Mouse (Mus musculus) liver, embryonic 14.5 days (tissue): ENCODE data around the gene Fermt3. TPM values are rescaled to one million over a fixed set of nuclear protein-coding genes. Genes with fewer than 3 reads are reported as not detected.

Source experiments
- ATAC-seq: fragments of 200-750 bp; cut with Nextera tagmentation; 2 replicates; pipeline ENCODE4 v1.8.0; 2017; ENCODE audit warnings: moderate number of reproducible peaks, mild to moderate bottlenecking, moderate library complexity; ENCODE audit not compliant: insufficient read depth
- DNase-seq, 3 experiments: peaks; one replicate each; pipeline ENCODE4 v3.0.0-alpha.2; 2012 to 2013; ENCODE audit warnings: low read depth in 3 of 3, low spot score in 3 of 3
- H3K27ac ChIP-seq: fragments of 300-500 bp; sonication (generic); 2 replicates; pipeline ENCODE4 v1.5.1; 2014; ENCODE audit warnings: moderate library complexity, mild to moderate bottlenecking, control low read depth, inconsistent platforms
- H3K27me3 ChIP-seq: fragments of 300-500 bp; sonication (generic); 2 replicates; pipeline ENCODE4 v1.6.1; 2014; ENCODE audit warnings: mild to moderate bottlenecking, low read length, moderate library complexity; ENCODE audit not compliant: control insufficient read depth, insufficient read depth
- H3K36me3 ChIP-seq: fragments of 300-500 bp; sonication (generic); replicated peaks from 2 replicates; pipeline ENCODE4 v1.6.1; 2014; ENCODE audit warnings: low read depth; ENCODE audit not compliant: control insufficient read depth, insufficient read depth
- H3K4me1 ChIP-seq, 2 experiments: fragments of 200-500 bp in 1 of 2; fragments of 300-500 bp in 1 of 2; sonication (generic) in 1 of 2; replicated peaks; 2 replicates each; pipeline ENCODE4 v1.6.1; 2012 to 2014; ENCODE audit warnings: antibody characterized with exemption in 1 of 2, inconsistent platforms in 1 of 2, low read length in 1 of 2; ENCODE audit not compliant: control insufficient read depth in 2 of 2, insufficient read depth in 2 of 2
- H3K4me2 ChIP-seq: fragments of 300-500 bp; sonication (generic); 2 replicates; pipeline ENCODE4 v1.6.1; 2014; ENCODE audit warnings: low read depth, mild to moderate bottlenecking, control low read depth, moderate library complexity
- H3K4me3 ChIP-seq, 2 experiments: fragments of 200-500 bp in 1 of 2; fragments of 300-500 bp in 1 of 2; sonication (generic) in 1 of 2; 2 replicates each; pipeline ENCODE4 v1.5.1; 2012 to 2014; ENCODE audit warnings: low read depth in 2 of 2, low read length in 2 of 2, mild to moderate bottlenecking in 2 of 2, control low read depth in 1 of 2, inconsistent platforms in 1 of 2, moderate library complexity in 1 of 2; ENCODE audit not compliant: insufficient read depth in 1 of 2
- H3K9ac ChIP-seq: fragments of 300-500 bp; sonication (generic); replicated peaks from 2 replicates; pipeline ENCODE4 v1.6.1; 2014; ENCODE audit warnings: mild to moderate bottlenecking, control low read depth, moderate library complexity
- H3K9me3 ChIP-seq: fragments of 300-500 bp; sonication (generic); 2 replicates; pipeline ENCODE4 v1.6.1; 2016; ENCODE audit warnings: low read length, mixed read lengths; ENCODE audit not compliant: control insufficient read depth
- CTCF ChIP-seq: IDR thresholded peaks from 2 replicates; pipeline ENCODE4 v1.5.1; 2016; ENCODE audit warnings: antibody characterized with exemption, low read depth, control low read depth
- EP300 ChIP-seq: IDR thresholded peaks from 2 replicates; pipeline ENCODE4 v1.6.1; 2016; ENCODE audit warnings: antibody characterized with exemption, low read depth
- WGBS: fragments of 180-500 bp; shearing (Covaris S2); extraction: QIAGEN DNeasy Blood & Tissue Kit; methylation state at CpG from one replicate; pipeline ENCODE4 v1.1.7; 2014; ENCODE audit not compliant: insufficient replicate concordance; 5-methylcytosine and 5-hydroxymethylcytosine counted together
- polyA plus RNA-seq, 2 experiments: library from polyadenylated mRNA; depleted of rRNA in 1 of 2; stranded (reverse) in 1 of 2; unstranded in 1 of 2; fragments of >200 nt; fragmentation: Nextera tagmentation in 1 of 2; extraction: Ambion mirVana in 1 of 2; gene quantifications; 2 replicates each; pipeline versions ENCODE4 v1.2.1 to v1.2.3; 2012 to 2014

Fermt3 gene
- polyA plus RNA-seq, 2 experiments, result 58.1 to 72.2 TPM

GRCm38 (mm10) chr19:7017541-7018457, 1.5 kb downstream of the Fermt3 start:
- Histone ChIP-seq H3K27ac (peak overlapping the region; percentile 98), H3K9me3 (no peaks in the 10 kb centered on the region), H3K4me3 (peak overlapping the region; percentile 73 to 80), H3K9ac (peak overlapping the region; percentile 95), H3K27me3 (no peaks in the 10 kb centered on the region), H3K4me2 (peak overlapping the region; percentile 98), H3K36me3 (peaks cover 49% of the 10 kb centered on the region), H3K4me1 (peaks cover 19 to 29% of the 10 kb centered on the region in 2 experiments)
- TF ChIP-seq CTCF, result 0 out of 2 replicates have a peak, but pooled peaks have one; percentile 11
- peak; percentile 88 for TF ChIP-seq EP300
- DNase-seq (peak; percentile 77 to 78 (median 78)), ATAC-seq (peak; percentile 87)
- 18% methylated on average over 12 of the region's 12 CpGs for WGBS

- no peak overlapping the region for H3K4me3 ChIP-seq
- ATAC-seq, result no peak
- TF ChIP-seq EP300 (no peak), CTCF (no peak)
- H3K27me3 ChIP-seq, result no peaks in the 10 kb centered on the region
- H3K4me2 ChIP-seq, result no peak overlapping the region
- WGBS, result 82% methylated on average over 20 of the region's 20 CpGs
- DNase-seq, result no peak
- peaks cover 14 to 22% of the 10 kb centered on the region in 2 experiments for H3K4me1 ChIP-seq
- H3K9me3 ChIP-seq, result no peaks in the 10 kb centered on the region
- no peak overlapping the region for H3K27ac ChIP-seq
- H3K9ac ChIP-seq, result no peak overlapping the region
- H3K36me3 ChIP-seq, result peaks cover 28% of the 10 kb centered on the region
These were observed 4.7 kb downstream of the Fermt3 start for GRCm38 (mm10) chr19:7014481-7015135.

DNA sequence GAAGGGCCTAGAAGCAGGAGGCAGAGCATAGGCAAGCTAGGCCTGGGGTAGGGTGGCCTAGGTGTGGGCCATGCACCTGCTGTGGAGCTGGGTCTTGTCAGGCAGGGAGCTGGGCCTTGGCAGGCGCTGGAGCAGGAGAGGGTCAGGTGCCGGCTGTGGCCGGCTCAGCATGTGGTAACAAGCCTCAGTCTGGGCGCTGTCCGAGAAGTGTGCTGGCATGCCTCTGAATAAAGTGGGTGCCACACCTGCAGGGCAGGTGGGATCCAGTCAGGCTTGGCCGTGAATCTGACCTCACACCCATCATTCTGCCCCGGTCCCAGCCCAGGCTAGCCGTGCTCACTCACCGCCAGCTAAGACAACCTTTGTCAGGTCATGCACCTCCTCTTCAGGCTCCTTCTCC, 5.3 kb downstream of the Fermt3 start:
- H3K4me3 ChIP-seq, result no peak overlapping the region
- peaks cover 31% of the 10 kb centered on the region for H3K36me3 ChIP-seq
- H3K9ac ChIP-seq, result no peak overlapping the region
- H3K27me3 ChIP-seq, result no peaks in the 10 kb centered on the region
- DNase-seq, result no peak
- WGBS, result 89% methylated on average over 9 of the region's 9 CpGs
- no peak overlapping the region for H3K27ac ChIP-seq
- H3K4me1 ChIP-seq, result peaks cover 10 to 20% of the 10 kb centered on the region in 2 experiments
- no peaks in the 10 kb centered on the region for H3K9me3 ChIP-seq
- no peak overlapping the region for H3K4me2 ChIP-seq
- ATAC-seq, result no peak
- TF ChIP-seq EP300 (no peak), CTCF (no peak)

DNA sequence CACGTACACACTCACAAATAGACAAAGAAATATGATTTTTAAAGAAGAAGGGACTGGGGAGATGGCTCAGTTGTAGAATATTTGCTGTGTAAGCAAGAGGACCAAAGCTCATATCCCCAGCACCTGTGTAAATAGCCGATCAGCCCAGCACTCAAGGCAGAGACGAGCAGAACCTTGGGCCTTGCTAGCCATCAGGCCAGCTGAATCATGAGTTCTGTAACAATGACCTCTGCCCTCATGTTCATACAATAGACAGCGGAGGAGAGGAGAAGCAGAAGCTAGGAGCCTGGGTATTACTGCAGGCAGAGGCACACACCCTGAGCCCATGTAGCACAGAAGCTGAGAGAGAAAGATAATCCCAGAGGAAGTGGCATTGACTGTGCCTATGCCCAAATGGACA, 6.8 kb downstream of the Fermt3 start:
- ATAC-seq, result no peak

More for the DNA sequence above, 6.8 kb downstream of the Fermt3 start:
- no peaks in the 10 kb centered on the region for H3K9me3 ChIP-seq
- H3K9ac ChIP-seq, result no peak overlapping the region
- no peaks in the 10 kb centered on the region for H3K27me3 ChIP-seq
- 73% methylated on average over 4 of the region's 4 CpGs for WGBS
- H3K27ac ChIP-seq, result no peak overlapping the region
- DNase-seq, result no peak
- peaks cover 5 to 11% of the 10 kb centered on the region in 2 experiments for H3K4me1 ChIP-seq
- no peak for TF ChIP-seq EP300
- no peak for TF ChIP-seq CTCF
- H3K4me3 ChIP-seq, result no peak overlapping the region
- no peak overlapping the region for H3K4me2 ChIP-seq
- H3K36me3 ChIP-seq, result peaks cover 27% of the 10 kb centered on the region
